Mouse (Mus musculus) forebrain, embryonic 13.5 days (tissue): ENCODE data around the gene Mroh7. TPM values are rescaled to one million over a fixed set of nuclear protein-coding genes. Genes with fewer than 3 reads are reported as not detected.

ENCODE experiments used
- ATAC-seq: fragments of 200-750 bp; cut with Nextera tagmentation; 2 replicates; pipeline ENCODE4 v1.8.0; 2017
- H3K27ac ChIP-seq: fragments of 300-500 bp; sonication (generic); 2 replicates; pipeline ENCODE4 v1.5.1; 2015; ENCODE audit warnings: inconsistent platforms, mild to moderate bottlenecking, moderate library complexity
- H3K27me3 ChIP-seq: fragments of 300-500 bp; sonication (generic); 2 replicates; pipeline ENCODE4 v1.6.1; 2015; ENCODE audit warnings: mild to moderate bottlenecking, inconsistent platforms
- H3K36me3 ChIP-seq: fragments of 300-500 bp; sonication (generic); 2 replicates; pipeline ENCODE4 v1.6.1; 2015; ENCODE audit warnings: mild to moderate bottlenecking, inconsistent platforms; ENCODE audit not compliant: poor library complexity, severe bottlenecking
- H3K4me1 ChIP-seq: fragments of 300-500 bp; sonication (generic); 2 replicates; pipeline ENCODE4 v1.6.1; 2015; ENCODE audit warnings: inconsistent platforms
- H3K4me2 ChIP-seq: fragments of 300-500 bp; sonication (generic); 2 replicates; pipeline ENCODE4 v1.6.1; 2015; ENCODE audit warnings: inconsistent platforms, mild to moderate bottlenecking, moderate library complexity
- H3K4me3 ChIP-seq: fragments of 300-500 bp; sonication (generic); 2 replicates; pipeline ENCODE4 v1.5.1; 2015; ENCODE audit warnings: mild to moderate bottlenecking, inconsistent platforms
- H3K9ac ChIP-seq: fragments of 300-500 bp; sonication (generic); 2 replicates; pipeline ENCODE4 v1.6.1; 2015; ENCODE audit warnings: mild to moderate bottlenecking, inconsistent platforms
- H3K9me3 ChIP-seq: fragments of 300-500 bp; sonication (generic); replicated peaks from 2 replicates; pipeline ENCODE4 v1.6.1; 2016; ENCODE audit warnings: inconsistent platforms
- WGBS: fragments of 180-500 bp; shearing (Covaris S2); methylation state at CpG from one replicate; pipeline ENCODE4 v1.1.7; 2015; 5-methylcytosine and 5-hydroxymethylcytosine counted together
- polyA plus RNA-seq: library from polyadenylated mRNA; unstranded; fragments of >200 nt; fragmentation: Nextera tagmentation; extraction: Ambion mirVana; gene quantifications from 2 replicates; pipeline ENCODE4 v1.2.1, GENCODE M21; 2015

Gene Mroh7
- polyA plus RNA-seq, 1 experiment from 2014 or later = 0.80 TPM

GRCm38 (mm10) chr4:106653051-106653450 is 77.7 kb downstream of the Mroh7 start:
- H3K9ac ChIP-seq = no peak overlapping the region
- no peak for ATAC-seq
- H3K27me3 ChIP-seq = peaks cover 10% of the 10 kb centered on the region
- H3K36me3 ChIP-seq = peaks cover 48% of the 10 kb centered on the region
- 94% methylated on average over 15 of the region's 15 CpGs for WGBS
- peaks cover 7% of the 10 kb centered on the region for H3K4me1 ChIP-seq
- H3K27ac ChIP-seq = no peak overlapping the region
- H3K9me3 ChIP-seq = no peaks in the 10 kb centered on the region
- H3K4me3 ChIP-seq = no peak overlapping the region
- H3K4me2 ChIP-seq = no peak overlapping the region

DNA sequence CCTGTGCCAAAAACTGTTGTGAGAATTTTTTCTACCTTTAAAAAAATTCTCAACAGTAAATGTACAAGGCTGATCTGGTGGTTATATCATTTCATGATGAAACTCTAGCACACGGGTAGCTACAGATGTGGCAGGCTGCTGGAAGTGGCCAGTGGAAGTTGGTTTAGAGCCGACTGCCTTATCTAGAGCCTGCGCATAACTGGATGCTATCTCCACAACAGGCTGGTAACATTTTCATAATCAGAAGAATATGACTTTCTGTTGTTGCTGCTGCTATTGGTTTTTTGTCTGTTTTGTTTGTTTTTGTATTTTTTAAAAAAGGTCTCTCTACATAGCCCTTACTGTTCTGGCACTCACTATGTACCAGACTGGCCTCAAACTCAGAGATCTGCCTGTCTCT is 78.2 kb downstream of the Mroh7 start:
- Histone ChIP-seq H3K36me3 (peaks cover 44% of the 10 kb centered on the region), H3K27me3 (peaks cover 15% of the 10 kb centered on the region), H3K9me3 (no peaks in the 10 kb centered on the region), H3K4me1 (peaks cover 7% of the 10 kb centered on the region), H3K4me3 (no peak overlapping the region), H3K27ac (no peak overlapping the region), H3K4me2 (no peak overlapping the region), H3K9ac (no peak overlapping the region)
- WGBS = 97% methylated on average over 3 of the region's 3 CpGs
- ATAC-seq = no peak

DNA sequence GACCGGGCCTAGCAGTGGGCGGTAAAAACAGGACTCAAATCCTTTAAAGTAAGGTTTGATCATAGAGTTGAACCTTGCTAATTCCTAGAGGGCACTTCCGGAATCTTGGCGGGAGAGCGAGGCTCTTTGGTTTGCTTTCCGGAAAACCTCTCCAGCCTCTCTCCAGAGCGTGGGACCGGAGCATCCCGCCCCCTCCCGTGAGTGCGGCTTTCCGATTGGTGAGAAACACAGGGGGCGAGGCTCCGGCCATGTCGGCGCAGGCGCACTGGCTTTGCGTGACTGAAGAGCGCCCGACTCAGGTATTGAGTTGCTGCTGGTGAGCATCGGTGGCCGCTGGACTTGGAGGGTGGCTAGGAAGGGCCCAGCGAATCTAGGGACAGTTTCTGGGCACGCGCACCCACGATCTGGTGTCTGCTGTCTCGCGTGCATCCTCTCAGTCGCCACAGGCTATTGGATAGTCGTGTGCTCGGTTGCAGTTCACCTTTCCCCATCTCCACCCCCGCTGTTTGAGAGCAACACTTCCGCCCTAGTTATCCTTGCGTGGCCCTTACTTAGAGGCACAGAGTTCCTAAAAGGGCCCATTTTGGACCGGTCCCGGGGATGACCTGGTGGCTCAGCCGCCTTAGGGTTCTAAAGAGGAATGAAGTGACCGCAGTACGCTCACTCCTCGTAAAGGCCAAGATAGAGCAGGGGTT is 79.7 kb downstream of the Mroh7 start, which contains the start of gene Pars2:
Gene Pars2 (plus strand): TSS at position 237 of the 695 bp plus-strand sequence.
- Histone ChIP-seq H3K9me3 (no peaks in the 10 kb centered on the region), H3K36me3 (peaks cover 31% of the 10 kb centered on the region), H3K9ac (peak within 1 kb of the TSS; percentile 84), H3K4me1 (peaks cover 7% of the 10 kb centered on the region), H3K27me3 (peaks cover 24% of the 10 kb centered on the region), H3K4me2 (peak within 1 kb of the TSS; percentile 93), H3K4me3 (peak within 1 kb of the TSS; percentile 69), H3K27ac (0 out of 2 replicates have a peak within 1 kb of the TSS, but pooled peaks have one; percentile 40)
- 3% methylated on average over 40 of the region's 40 CpGs for WGBS
- peak; percentile 98 for ATAC-seq

DNA sequence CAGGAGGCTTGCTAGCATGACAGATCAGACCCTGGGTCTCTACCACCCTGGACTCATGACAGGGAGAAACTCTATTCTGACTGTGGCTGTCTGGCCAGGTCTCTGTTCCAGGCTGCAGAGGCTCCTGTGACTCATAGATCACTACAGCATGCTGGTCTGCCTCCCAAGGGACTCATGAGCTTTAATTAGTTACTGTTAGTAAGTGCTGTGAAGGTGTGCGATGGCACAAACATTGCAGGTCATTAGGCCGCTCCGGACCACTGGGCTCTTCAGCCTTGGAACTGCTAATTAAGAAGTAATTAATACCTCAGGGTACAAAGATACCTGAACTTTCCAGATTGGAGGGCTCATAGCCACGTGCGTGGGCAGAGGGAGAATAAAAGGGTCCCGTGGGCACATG is 83.6 kb downstream of the Mroh7 start:
- 67% methylated on average over 6 of the region's 6 CpGs for WGBS
- ATAC-seq = no peak

DNA sequence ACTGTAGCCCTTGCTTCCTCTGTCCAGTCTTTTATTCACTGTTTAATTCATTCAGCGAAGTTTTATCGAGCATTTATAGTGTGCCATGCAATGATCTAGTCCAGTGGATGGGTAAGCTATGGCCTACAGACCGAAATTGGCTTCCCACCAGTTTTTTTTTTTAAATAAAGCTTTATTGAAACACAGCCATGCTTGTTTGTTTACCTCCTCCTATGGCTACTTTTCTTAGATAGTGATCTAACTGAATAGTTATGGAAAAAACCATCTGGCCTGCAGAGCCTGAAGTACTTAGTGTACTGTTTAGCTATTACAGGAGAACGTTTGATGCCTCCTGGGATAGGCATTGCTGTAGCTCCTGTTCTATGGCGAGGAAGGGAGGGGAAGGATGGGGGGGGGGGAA is 84.9 kb downstream of the Mroh7 start:
- Histone ChIP-seq H3K9ac (no peak overlapping the region), H3K4me3 (no peak overlapping the region), H3K36me3 (no peaks in the 10 kb centered on the region), H3K9me3 (no peaks in the 10 kb centered on the region; the same call in 1 of the 2 replicates), H3K27me3 (peaks cover 24% of the 10 kb centered on the region), H3K4me1 (no peaks in the 10 kb centered on the region), H3K27ac (no peak overlapping the region), H3K4me2 (no peak overlapping the region)
- 77% methylated on average over 5 of the region's 5 CpGs for WGBS
- no peak for ATAC-seq

More for the DNA sequence above, 83.6 kb downstream of the Mroh7 start:
- Histone ChIP-seq H3K4me2 (no peak overlapping the region), H3K27me3 (peaks cover 24% of the 10 kb centered on the region), H3K27ac (no peak overlapping the region), H3K36me3 (no peaks in the 10 kb centered on the region), H3K4me1 (peaks cover 7% of the 10 kb centered on the region), H3K4me3 (no peak overlapping the region), H3K9ac (no peak overlapping the region), H3K9me3 (no peaks in the 10 kb centered on the region)

DNA sequence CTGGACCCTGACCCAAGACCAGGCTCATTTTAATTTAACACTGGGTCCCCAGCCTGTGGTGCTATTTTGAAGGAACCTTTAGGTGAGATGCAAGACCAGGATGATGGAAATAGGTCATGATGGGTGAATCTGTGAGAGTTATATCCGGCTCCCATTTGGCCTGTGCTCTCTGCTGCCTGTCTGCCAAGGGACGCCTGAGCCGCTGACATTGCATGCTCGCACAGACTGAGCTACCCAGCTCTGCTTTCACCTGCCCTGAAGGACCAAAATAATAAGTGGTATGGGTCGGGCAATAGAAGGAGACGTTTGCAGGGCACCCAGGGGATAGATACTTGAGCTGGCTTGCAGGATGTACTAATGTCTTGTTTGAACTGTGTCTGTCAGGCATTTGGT is 86.5 kb downstream of the Mroh7 start:
- peaks cover 24% of the 10 kb centered on the region for H3K27me3 ChIP-seq
- H3K9me3 ChIP-seq = no peaks in the 10 kb centered on the region; the same call in 1 of the 2 replicates
- H3K36me3 ChIP-seq = no peaks in the 10 kb centered on the region
- WGBS = 77% methylated on average over 6 of the region's 6 CpGs
- no peak overlapping the region for H3K4me3 ChIP-seq
- no peak overlapping the region for H3K27ac ChIP-seq
- H3K4me2 ChIP-seq = no peak overlapping the region
- no peak for ATAC-seq
- H3K4me1 ChIP-seq = no peaks in the 10 kb centered on the region
- H3K9ac ChIP-seq = no peak overlapping the region

GRCm38 (mm10) chr4:106643483-106644217 is 87.1 kb downstream of the Mroh7 start:
- Histone ChIP-seq H3K4me3 (no peak overlapping the region), H3K27ac (no peak overlapping the region), H3K4me2 (no peak overlapping the region), H3K9me3 (no peaks in the 10 kb centered on the region; the same call in 1 of the 2 replicates), H3K4me1 (no peaks in the 10 kb centered on the region), H3K9ac (no peak overlapping the region), H3K27me3 (peaks cover 20% of the 10 kb centered on the region), H3K36me3 (no peaks in the 10 kb centered on the region)
- ATAC-seq = no peak
- WGBS = 47% methylated on average over 8 of the region's 8 CpGs

DNA sequence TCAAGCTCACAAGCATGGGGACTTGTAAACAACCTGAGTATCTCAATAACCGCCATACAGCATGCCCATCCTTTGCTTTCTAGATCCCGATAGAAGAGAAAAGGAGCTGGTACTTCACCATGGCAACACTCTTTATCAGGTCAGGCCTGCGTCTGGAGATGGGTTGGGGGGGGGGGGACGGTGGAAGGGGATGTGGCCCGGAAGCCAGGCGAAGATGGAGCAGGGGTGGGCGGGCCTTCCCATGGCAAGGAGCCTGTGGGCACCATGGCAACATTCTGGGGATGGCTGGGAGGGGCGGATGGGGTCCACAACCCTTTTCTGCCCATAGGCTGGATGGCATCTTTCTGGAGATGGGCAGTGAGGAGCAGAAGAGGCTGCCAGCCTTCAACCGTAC is 96.6 kb downstream of the Mroh7 start:
- H3K27ac ChIP-seq = no peak overlapping the region
- peaks cover 21% of the 10 kb centered on the region for H3K4me1 ChIP-seq
- H3K36me3 ChIP-seq = no peaks in the 10 kb centered on the region
- no peak overlapping the region; the same call in 1 of the 2 replicates for H3K9ac ChIP-seq
- no peak for ATAC-seq
- no peaks in the 10 kb centered on the region for H3K9me3 ChIP-seq
- peaks cover 11% of the 10 kb centered on the region for H3K27me3 ChIP-seq
- no peak overlapping the region for H3K4me2 ChIP-seq
- H3K4me3 ChIP-seq = no peak overlapping the region
- WGBS = 55% methylated on average over 7 of the region's 9 CpGs

DNA sequence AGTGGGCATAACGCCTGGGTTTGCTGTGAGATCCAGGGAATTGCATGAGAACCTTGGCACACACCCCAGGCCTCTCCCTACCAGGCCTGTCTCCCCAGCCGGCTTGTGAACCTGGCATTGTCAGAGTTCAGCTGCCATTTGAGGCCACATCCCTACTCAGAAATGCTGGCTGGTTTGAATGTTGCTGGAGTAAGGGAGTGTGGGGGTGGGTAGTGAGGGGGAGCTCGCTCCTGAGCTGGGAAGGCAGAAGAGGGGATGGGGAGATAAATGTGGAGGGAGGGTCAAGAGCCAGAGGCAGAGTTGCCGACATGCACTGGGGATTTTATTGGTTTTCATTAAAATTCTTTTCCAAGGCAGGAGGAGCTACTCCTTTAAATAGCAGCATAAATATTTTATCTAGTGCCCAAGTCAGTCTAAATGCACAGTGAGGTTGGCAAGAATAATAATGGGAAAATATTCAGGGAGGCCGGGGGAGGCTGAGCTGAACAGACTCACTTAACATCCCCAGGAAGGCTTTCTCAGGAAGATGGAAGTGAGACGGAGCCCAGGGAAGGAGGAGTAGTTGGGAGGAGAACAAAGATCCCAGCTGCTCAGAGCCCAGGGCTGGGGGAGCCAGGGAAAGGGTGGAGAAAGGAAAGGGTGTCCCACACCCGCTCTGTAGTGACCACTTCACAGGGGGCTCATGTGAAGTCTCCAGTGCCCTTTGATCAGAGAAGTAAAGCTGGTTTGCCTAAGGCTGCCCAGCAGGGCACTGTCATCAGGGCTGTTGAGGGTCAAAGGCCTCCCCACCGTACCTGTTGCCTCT is 97.2 kb downstream of the Mroh7 start:
- Histone ChIP-seq H3K36me3 (no peaks in the 10 kb centered on the region), H3K4me3 (no peak overlapping the region), H3K4me1 (peaks cover 21% of the 10 kb centered on the region), H3K27ac (no peak overlapping the region), H3K9me3 (no peaks in the 10 kb centered on the region), H3K9ac (0 out of 2 replicates have a peak overlapping the region, but pooled peaks have one; percentile 13), H3K4me2 (no peak overlapping the region), H3K27me3 (peaks cover 11% of the 10 kb centered on the region)
- WGBS = 48% methylated on average over 8 of the region's 8 CpGs
- ATAC-seq = no peak

DNA sequence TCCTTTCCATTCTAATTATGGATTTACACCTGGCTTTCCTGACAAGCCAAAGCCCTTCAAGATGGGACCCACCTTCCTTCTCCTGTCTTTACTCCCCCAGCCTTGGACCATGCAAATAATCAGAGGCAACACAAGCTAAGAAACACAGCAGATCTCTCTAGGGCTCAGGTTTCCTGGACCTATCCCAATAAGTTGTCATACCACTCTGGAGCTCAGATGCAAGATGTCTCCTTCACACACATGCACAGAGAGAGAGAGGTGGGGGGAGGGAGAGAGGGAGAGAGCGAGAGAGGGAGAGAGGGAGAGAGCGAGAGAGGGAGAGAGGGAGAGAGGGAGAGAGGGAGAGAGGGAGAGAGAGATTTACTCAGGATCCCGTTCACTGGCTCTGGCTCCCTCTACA is 98.4 kb downstream of the Mroh7 start:
- H3K4me1 ChIP-seq = peaks cover 26% of the 10 kb centered on the region
- ATAC-seq = no peak
- no peak overlapping the region for H3K4me3 ChIP-seq
- H3K36me3 ChIP-seq = no peaks in the 10 kb centered on the region
- no peaks in the 10 kb centered on the region for H3K9me3 ChIP-seq
- 55% methylated on average over 1 of the region's 3 CpGs for WGBS
- no peak overlapping the region for H3K9ac ChIP-seq
- H3K4me2 ChIP-seq = no peak overlapping the region
- H3K27ac ChIP-seq = no peak overlapping the region
- peaks cover 11% of the 10 kb centered on the region for H3K27me3 ChIP-seq
